Mouse (Mus musculus) heart, embryonic 13.5 days (tissue): ENCODE results near the gene Dcst1. TPM values are rescaled to one million over a fixed set of nuclear protein-coding genes. Genes with fewer than 3 reads are reported as not detected.

Experiments used
- ATAC-seq: fragments of 200-750 bp; cut with Nextera tagmentation; 2 replicates; pipeline ENCODE4 v1.8.0; 2017; ENCODE audit warnings: moderate TSS enrichment; ENCODE audit not compliant: insufficient number of reproducible peaks, low FRiP score, low TSS enrichment; ENCODE audit errors: extremely low read depth
- H3K27ac ChIP-seq: fragments of 300-500 bp; sonication (generic); replicated peaks from 2 replicates; pipeline ENCODE4 v1.5.1; 2015; ENCODE audit warnings: moderate library complexity, mild to moderate bottlenecking, inconsistent platforms
- H3K27me3 ChIP-seq: fragments of 300-500 bp; sonication (generic); replicated peaks from 2 replicates; pipeline ENCODE4 v1.6.1; 2015; ENCODE audit warnings: mild to moderate bottlenecking, inconsistent platforms
- H3K36me3 ChIP-seq: fragments of 300-500 bp; sonication (generic); 2 replicates; pipeline ENCODE4 v1.6.1; 2015; ENCODE audit warnings: mild to moderate bottlenecking, inconsistent platforms
- H3K4me1 ChIP-seq: fragments of 300-500 bp; sonication (generic); 2 replicates; pipeline ENCODE4 v1.6.1; 2015; ENCODE audit warnings: inconsistent platforms
- H3K4me2 ChIP-seq: fragments of 300-500 bp; sonication (generic); 2 replicates; pipeline ENCODE4 v1.6.1; 2015; ENCODE audit warnings: inconsistent platforms, mild to moderate bottlenecking, moderate library complexity
- H3K4me3 ChIP-seq: fragments of 300-500 bp; sonication (generic); 2 replicates; pipeline ENCODE4 v1.5.1; 2015; ENCODE audit warnings: moderate library complexity, mild to moderate bottlenecking, inconsistent platforms
- H3K9ac ChIP-seq: fragments of 300-500 bp; sonication (generic); 2 replicates; pipeline ENCODE4 v1.6.1; 2015; ENCODE audit warnings: inconsistent platforms, mild to moderate bottlenecking, moderate library complexity
- H3K9me3 ChIP-seq: fragments of 300-500 bp; sonication (generic); 2 replicates; pipeline ENCODE4 v1.6.1; 2016; ENCODE audit warnings: inconsistent platforms
- WGBS: fragments of 180-500 bp; shearing (Covaris S2); methylation state at CpG from one replicate; pipeline ENCODE4 v1.1.7; 2015; ENCODE audit warnings: mixed read lengths; 5-methylcytosine and 5-hydroxymethylcytosine counted together
- polyA plus RNA-seq: library from polyadenylated mRNA; unstranded; fragments of >200 nt; fragmentation: Nextera tagmentation; extraction: Ambion mirVana; gene quantifications from 2 replicates; pipeline ENCODE4 v1.2.1, GENCODE M21; 2015

Dcst1 gene
- polyA plus RNA-seq, 1 experiment from 2014 or later = 0.09 TPM

- ATAC-seq = no peak
- no peaks in the 10 kb centered on the region; the same call in 1 of the 2 replicates for H3K4me1 ChIP-seq
- 0 out of 2 replicates have a peak overlapping the region, but pooled peaks have one; percentile 3 for H3K9ac ChIP-seq
- H3K36me3 ChIP-seq = no peaks in the 10 kb centered on the region
- no peak overlapping the region for H3K4me2 ChIP-seq
- no peaks in the 10 kb centered on the region for H3K9me3 ChIP-seq
- no peak overlapping the region for H3K27ac ChIP-seq
- peaks cover 8% of the 10 kb centered on the region; the same call in 1 of the 2 replicates for H3K27me3 ChIP-seq
- 66% methylated on average over 2 of the region's 2 CpGs for WGBS
- H3K4me3 ChIP-seq = no peak overlapping the region
Observed at GRCm38 (mm10) chr3:89300514-89300913, 64.5 kb downstream of the Dcst1 start.

Other genes with a start within 250 kb of the Dcst1 start
- gene Pklr, start 229.1 kb downstream of the Dcst1 start, polyA plus RNA-seq = 0.98 and 5.3 TPM in 2 replicates
- 0.68 and 1.0 TPM in 2 replicates for gene Hcn3, start 205.1 kb downstream of the Dcst1 start, polyA plus RNA-seq
- 16.9 and 17.4 TPM in 2 replicates for gene Clk2, start 200.5 kb downstream of the Dcst1 start, polyA plus RNA-seq
- 83.4 and 88.1 TPM in 2 replicates for gene Scamp3, start 187.8 kb downstream of the Dcst1 start, polyA plus RNA-seq
- 12.8 and 13.5 TPM in 2 replicates for gene Fam189b, start 182.1 kb downstream of the Dcst1 start, polyA plus RNA-seq
- gene Gba, start 162.3 kb downstream of the Dcst1 start, polyA plus RNA-seq = 32.7 and 34.8 TPM in 2 replicates
- gene Thbs3, start 150.1 kb downstream of the Dcst1 start, polyA plus RNA-seq = 15.6 and 16.2 TPM in 2 replicates
- 125 and 126 TPM in 2 replicates for gene Mtx1, start 138.2 kb downstream of the Dcst1 start, polyA plus RNA-seq
- gene Muc1, start 136.2 kb downstream of the Dcst1 start, polyA plus RNA-seq = 0.59 and 1.1 TPM in 2 replicates
- gene Krtcap2, start 119.3 kb downstream of the Dcst1 start, polyA plus RNA-seq = 216 and 229 TPM in 2 replicates
- 0.70 and 0.76 TPM in 2 replicates for gene Trim46, start 118.9 kb downstream of the Dcst1 start, polyA plus RNA-seq
- 77.5 and 85.1 TPM in 2 replicates for gene Dpm3, start 105.9 kb downstream of the Dcst1 start, polyA plus RNA-seq
- 40.6 and 40.7 TPM in 2 replicates for gene Slc50a1, start 94.7 kb downstream of the Dcst1 start, polyA plus RNA-seq
- 33.3 and 38.4 TPM in 2 replicates for gene Efna1, start 84.1 kb downstream of the Dcst1 start, polyA plus RNA-seq
- gene Efna3, start 42.3 kb downstream of the Dcst1 start, polyA plus RNA-seq = 1.8 and 1.9 TPM in 2 replicates
- 9.9 and 10.2 TPM in 2 replicates for gene Efna4, start 27.2 kb downstream of the Dcst1 start, polyA plus RNA-seq
- 58.3 and 58.9 TPM in 2 replicates for gene Adam15, start 15.3 kb downstream of the Dcst1 start, polyA plus RNA-seq
- 0.08 TPM in 1 of 2 replicates, not detected in the other for gene Dcst2, start 3.3 kb downstream of the Dcst1 start, polyA plus RNA-seq
- 1.9 and 2.1 TPM in 2 replicates for gene Zbtb7b, start 29.5 kb upstream of the Dcst1 start, polyA plus RNA-seq
- 0.75 TPM in 1 of 2 replicates, not detected in the other for gene Lenep, start 37.5 kb upstream of the Dcst1 start, polyA plus RNA-seq
- 30.3 and 32.0 TPM in 2 replicates for gene Flad1, start 46.6 kb upstream of the Dcst1 start, polyA plus RNA-seq
- 339 and 400 TPM in 2 replicates for gene Cks1b, start 53.1 kb upstream of the Dcst1 start, polyA plus RNA-seq
- gene Shc1, start 53.2 kb upstream of the Dcst1 start, polyA plus RNA-seq = 63.4 and 66.1 TPM in 2 replicates
- gene Pygo2, start 65.0 kb upstream of the Dcst1 start, polyA plus RNA-seq = 24.3 and 24.8 TPM in 2 replicates
- 61.3 and 64.1 TPM in 2 replicates for gene Pbxip1, start 71.5 kb upstream of the Dcst1 start, polyA plus RNA-seq
- 47.6 and 58.3 TPM in 2 replicates for gene Pmvk, start 89.3 kb upstream of the Dcst1 start, polyA plus RNA-seq
- gene Kcnn3, start 154.9 kb upstream of the Dcst1 start, polyA plus RNA-seq = 2.2 and 2.3 TPM in 2 replicates